ENCODE assay signal across 8 mouse cellular contexts in genomic region chr3:89337721-89338578, GRCm38 (mm10). TPM values are rescaled to one million over a fixed set of nuclear protein-coding genes. Genes with fewer than 3 reads are reported as not detected.
DNase-seq lines count a peak whose midpoint lies in the region; ATAC-seq and TF ChIP-seq lines count a peak whose summit lies in the region.

TSS of gene Efna4 (minus strand) at chr3:89338028.

- H3K9me3 ChIP-seq in heart, embryonic 13.5 days = no peaks in the 10 kb centered on the region
- H3K9me3 ChIP-seq in kidney, embryonic 15.5 days (replicated peaks) = no peaks in the 10 kb centered on the region

- no peaks in the 10 kb centered on the region for H3K4me1 ChIP-seq in bone marrow macrophage, adult 2 months (ENCODE audit: control insufficient read depth, insufficient read depth, low read length)
- peaks cover 33% of the 10 kb centered on the region for H3K4me1 ChIP-seq in heart, embryonic 13.5 days
- H3K4me1 ChIP-seq in kidney, embryonic 15.5 days = peaks cover 64% of the 10 kb centered on the region

- peak within 1 kb of the TSS; percentile 60 for H3K4me3 ChIP-seq in bone marrow macrophage, adult 2 months (ENCODE audit: insufficient read depth, low read length)
- H3K4me3 ChIP-seq in heart, embryonic 13.5 days = peak within 1 kb of the TSS; percentile 77
- H3K4me3 ChIP-seq in kidney, embryonic 15.5 days (replicated peaks) = peak within 1 kb of the TSS; percentile 96

- peak within 1 kb of the TSS; percentile 71 for H3K4me2 ChIP-seq in heart, embryonic 13.5 days
- peak within 1 kb of the TSS; percentile 75 for H3K4me2 ChIP-seq in kidney, embryonic 15.5 days

- ATAC-seq in heart, embryonic 13.5 days (ENCODE audit: extremely low read depth, insufficient number of reproducible peaks, low FRiP score, low TSS enrichment) = peak; percentile 68
- peak; percentile 90 for ATAC-seq in kidney, embryonic 15.5 days (replicated peaks; ENCODE audit: low FRiP score)

- no peak within 1 kb of the TSS for H3K27ac ChIP-seq in bone marrow macrophage, adult 2 months (ENCODE audit: insufficient read depth, low read depth, low read length)
- H3K27ac ChIP-seq in heart, embryonic 13.5 days (replicated peaks) = peak within 1 kb of the TSS; percentile 65
- peak within 1 kb of the TSS; percentile 94 for H3K27ac ChIP-seq in kidney, embryonic 15.5 days

- no peak for TF ChIP-seq POLR2A in bone marrow macrophage, adult 2 months (IDR thresholded peaks at IDR 0.05; ENCODE audit: borderline replicate concordance, low read depth, low read length)

- H3K9ac ChIP-seq in heart, embryonic 13.5 days = peak within 1 kb of the TSS; percentile 91
- H3K9ac ChIP-seq in kidney, embryonic 15.5 days = peak within 1 kb of the TSS; percentile 96

- peak; percentile 68 for DNase-seq in ovary, postnatal 36 days (ENCODE audit: low spot score)
- no peak for DNase-seq in ovary, postnatal 14 days (ENCODE audit: low spot score)
- DNase-seq in lung, postnatal 36 days = peak; percentile 65
- DNase-seq in testis, postnatal 10 days (ENCODE audit: low spot score) = peak; percentile 79
- DNase-seq in ovary, adult 18-20 months (ENCODE audit: low spot score) = no peak

- H3K36me3 ChIP-seq in heart, embryonic 13.5 days = peaks cover 32% of the 10 kb centered on the region
- peaks cover 45% of the 10 kb centered on the region for H3K36me3 ChIP-seq in kidney, embryonic 15.5 days

- WGBS in heart, embryonic 13.5 days = 1% methylated on average over 44 of the region's 44 CpGs
- under 1% methylated on average over 42 of the region's 44 CpGs for WGBS in kidney, embryonic 15.5 days

- 0 out of 2 replicates have a peak, but pooled peaks cover 12% of the 10 kb centered on the region for H3K27me3 ChIP-seq in heart, embryonic 13.5 days (replicated peaks)
- H3K27me3 ChIP-seq in kidney, embryonic 15.5 days = no peaks in the 10 kb centered on the region

- TF ChIP-seq CTCF in bone marrow macrophage, adult 2 months (IDR thresholded peaks at IDR 0.05; ENCODE audit: low read depth, low read length) = no peak

RNA-seq across cellular contexts. Expression of gene Efna4, which starts in this region (rescaled TPM):
- not detected in 2 replicates for polyA plus RNA-seq in bone marrow macrophage, adult 2 months (2012; ENCODE audit: insufficient read depth, insufficient read length, missing spikeins)
- polyA plus RNA-seq in heart, embryonic 13.5 days (2015; fragmentation: Nextera tagmentation; extraction: Ambion mirVana) = 9.9 and 10.2 TPM in 2 replicates
- polyA plus RNA-seq in kidney, embryonic 15.5 days (2015; fragmentation: Nextera tagmentation; extraction: Ambion mirVana) = 29.8 and 31.5 TPM in 2 replicates

Comparison
In these comparisons a context has a peak if more than half of its experiments do, and no peak if none do; other contexts are left out.
1. DNase-seq: peak in ovary, postnatal 36 days (single experiment), lung, postnatal 36 days (single experiment) and testis, postnatal 10 days (single experiment); none in ovary, postnatal 14 days (single experiment) and ovary, adult 18-20 months (single experiment).
2. Peak in every context shown above with its lines, with median percentiles within 50 percentile points of each other: H3K4me3 ChIP-seq.